Mouse (Mus musculus): ENCODE data around the gene Ifrd1.

GRCm38 (mm10) chr12:40220001-40220570 lies 28.2 kb downstream of the Ifrd1 start:
- TF ChIP-seq CHD2 (IDR thresholded peaks at IDR 0.05; ENCODE audit: low read depth, low read length) (no peak), HCFC1 (IDR thresholded peaks at IDR 0.05; ENCODE audit: borderline replicate concordance, insufficient read depth, low read length) (no peak), ZNF384 (IDR thresholded peaks at IDR 0.05; ENCODE audit: low read depth, low read length) (no peak), MAFK (IDR thresholded peaks at IDR 0.05; ENCODE audit: insufficient read depth, low read depth, low read length) (no peak), ZC3H11A (IDR thresholded peaks at IDR 0.05; ENCODE audit: borderline replicate concordance, low read depth, low read length) (no peak)

Data from ES-E14 (cell line).